Mouse (Mus musculus) left cerebral cortex, postnatal 4 days (tissue): ENCODE results near the gene Hipk1. TPM values are rescaled to one million over a fixed set of nuclear protein-coding genes. Genes with fewer than 3 reads are reported as not detected.

Experiments
- DNase-seq: peaks from one replicate; pipeline ENCODE4 v3.0.0-alpha.2; 2022
- intact Hi-C: fragments of 180-260 bp; cut with DNase I; formaldehyde crosslinking; loops from one replicate; pipeline ENCODE4 v1.15.1; 2025
- total RNA-seq, 2 experiments: library from RNA; stranded (reverse); gene quantifications; 2 replicates each; pipeline ENCODE4 v1.2.3; 2021

The Hipk1 gene
- total RNA-seq, 2 experiments from 2014 or later, result 66.7 to 69.9 TPM

DNA sequence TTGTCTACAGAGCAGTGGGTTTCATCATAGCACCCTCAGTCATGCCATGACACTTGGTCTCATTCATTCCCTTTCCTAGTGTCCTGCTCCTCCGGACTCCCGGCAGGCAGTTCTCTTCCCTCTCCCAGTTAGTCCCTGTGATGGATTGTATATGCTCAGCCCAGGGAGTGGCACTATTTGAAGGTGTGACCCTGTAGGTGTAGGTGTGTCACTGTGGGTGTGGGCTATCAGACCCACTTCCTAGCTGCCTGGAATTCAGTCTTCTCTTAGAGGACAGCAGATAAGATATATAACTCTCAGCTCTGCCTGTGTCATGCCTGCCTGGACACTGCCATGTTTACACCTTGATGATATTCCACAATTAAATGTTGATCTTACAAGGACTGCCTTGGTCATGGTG, 34.4 kb downstream of the Hipk1 start:
- intact Hi-C loops, result no loop called here
- DNase-seq, result no peak

DNA sequence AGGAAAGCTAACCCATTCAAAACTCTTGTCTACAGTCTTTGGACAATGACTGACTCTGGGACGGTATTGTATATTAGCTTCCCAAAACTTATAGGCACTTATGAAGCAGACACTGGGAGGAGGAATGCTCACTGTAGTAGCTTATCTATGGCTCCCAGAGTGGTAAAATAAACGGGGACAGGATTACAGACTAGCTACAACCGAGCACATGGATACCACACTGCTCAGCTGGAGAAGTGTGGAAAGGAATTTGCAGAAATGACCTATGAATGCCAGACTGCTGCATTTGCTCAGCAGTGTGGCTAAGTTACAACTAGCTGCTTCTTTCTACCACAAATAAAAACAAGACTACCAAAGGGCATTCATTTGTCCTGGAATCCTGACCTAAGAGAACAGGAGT, 36.0 kb downstream of the Hipk1 start:
- DNase-seq, result no peak
- intact Hi-C loops, result no loop called here

DNA sequence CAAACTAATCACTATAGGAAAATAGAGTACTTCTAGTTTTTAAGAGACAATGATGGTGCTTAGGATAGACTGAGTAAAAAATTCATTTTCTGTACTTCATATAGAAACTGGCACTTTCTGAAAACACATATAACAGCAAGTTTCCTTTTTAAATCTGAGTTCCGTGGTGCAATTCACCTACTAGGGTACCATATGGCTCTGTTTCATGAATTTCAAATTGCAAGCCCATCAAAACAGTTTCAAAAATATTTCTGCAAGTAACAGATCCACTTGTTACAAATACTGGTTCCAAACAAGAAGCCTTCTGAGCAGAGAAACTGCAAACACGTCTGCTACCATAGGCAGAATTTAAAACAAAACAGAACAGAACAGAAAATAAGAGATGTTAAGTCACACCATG, 39.8 kb downstream of the Hipk1 start:
- no peak for DNase-seq
- intact Hi-C loops, result no loop called here

DNA sequence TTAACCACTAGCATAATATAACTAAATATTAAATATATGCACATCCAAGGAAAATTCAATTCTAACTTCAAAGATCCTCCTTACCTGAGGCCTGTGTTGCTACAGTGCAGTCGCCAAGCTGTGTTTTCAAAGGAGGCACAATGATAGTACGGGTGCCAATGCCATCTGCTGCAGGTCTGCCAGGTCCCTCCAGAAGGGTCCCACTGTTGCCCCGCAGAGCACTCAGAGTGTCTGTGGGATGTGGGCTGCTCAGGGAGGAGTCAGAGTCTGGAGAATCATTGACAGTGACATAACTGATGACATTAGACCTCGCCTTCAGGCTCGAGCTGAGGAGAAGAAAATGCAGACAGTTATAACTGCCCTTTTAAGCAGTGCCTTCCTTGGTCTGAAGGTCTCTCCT, 44.7 kb downstream of the Hipk1 start:
- intact Hi-C loops, result no loop called here
- no peak for DNase-seq

DNA sequence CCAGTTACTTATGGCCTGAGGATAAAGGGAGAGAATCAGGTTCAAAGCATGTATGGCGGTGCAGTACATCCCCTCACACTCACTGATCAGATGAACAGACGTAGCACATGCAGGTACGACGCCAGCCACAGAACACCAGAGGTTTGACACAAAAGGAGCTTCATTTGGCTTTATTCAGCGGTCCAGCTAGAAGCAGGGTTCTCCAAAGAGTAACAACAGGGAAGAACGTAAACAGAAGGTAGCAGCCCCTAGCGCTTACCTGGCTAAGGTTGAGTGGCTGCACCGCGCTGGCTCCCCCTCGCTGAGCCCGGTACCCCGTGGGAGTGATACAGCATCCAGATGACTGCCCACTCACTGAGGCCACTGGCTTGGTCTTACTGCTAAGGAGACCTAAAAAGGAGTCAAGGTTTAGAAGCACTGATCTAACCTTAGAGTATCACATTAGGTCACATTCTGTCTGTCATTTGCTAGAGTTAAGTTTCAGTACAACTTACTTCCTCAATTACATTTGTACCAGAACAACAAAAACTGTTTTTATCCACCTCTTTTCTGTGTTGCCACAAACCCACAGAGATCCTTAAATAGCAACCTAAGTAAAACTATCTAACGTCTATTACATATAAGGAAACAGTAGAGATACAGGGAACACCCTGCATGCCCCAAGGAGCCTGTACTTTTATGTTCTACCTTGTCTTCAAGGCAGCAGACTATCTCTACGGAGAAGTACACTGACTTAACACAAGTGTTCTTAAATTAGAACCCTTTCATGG, 46.2 kb downstream of the Hipk1 start:
- intact Hi-C loops, result no loop called here
- no peak for DNase-seq

DNA sequence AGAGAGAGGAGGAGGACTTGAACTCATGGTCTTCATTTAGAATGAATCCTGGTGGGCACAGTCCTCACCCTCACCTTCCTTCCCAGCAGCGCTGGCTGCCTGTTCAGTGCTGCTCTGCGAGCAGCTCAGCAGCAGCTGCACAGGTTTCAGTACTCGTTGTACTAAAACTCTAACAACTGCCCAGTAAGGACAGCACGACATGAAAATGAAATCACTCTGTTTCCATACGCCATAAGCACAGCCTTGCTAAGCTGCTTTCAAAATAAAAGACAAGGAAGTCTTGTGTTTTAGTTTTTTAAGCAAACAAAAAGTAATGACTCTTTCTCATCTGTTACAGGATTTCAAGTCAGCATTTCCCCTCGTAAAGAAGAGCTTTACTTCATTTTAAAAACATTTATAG, 48.2 kb downstream of the Hipk1 start:
- no peak for DNase-seq
- intact Hi-C loops, result no loop called here

DNA sequence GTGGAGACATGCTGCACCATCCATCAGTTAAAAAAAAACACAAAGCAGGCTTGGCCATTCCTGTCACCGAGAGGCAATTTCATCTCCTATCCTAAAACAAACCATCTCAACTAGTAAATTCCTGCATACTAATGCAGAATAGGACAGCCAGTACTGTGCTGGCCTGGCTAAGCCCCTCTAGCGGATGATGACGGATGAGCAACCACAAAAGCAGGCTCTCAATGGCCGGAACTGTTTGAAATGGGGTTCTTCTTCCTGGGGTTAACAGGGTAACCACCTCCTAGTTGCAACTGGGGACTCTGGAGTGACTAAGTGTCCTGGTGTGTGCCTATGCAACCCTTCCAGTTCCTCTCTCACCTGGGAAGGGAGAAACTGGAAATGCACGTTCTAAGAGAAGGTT, 51.0 kb downstream of the Hipk1 start:
- DNase-seq, result no peak
- intact Hi-C loops, result no loop called here

DNA sequence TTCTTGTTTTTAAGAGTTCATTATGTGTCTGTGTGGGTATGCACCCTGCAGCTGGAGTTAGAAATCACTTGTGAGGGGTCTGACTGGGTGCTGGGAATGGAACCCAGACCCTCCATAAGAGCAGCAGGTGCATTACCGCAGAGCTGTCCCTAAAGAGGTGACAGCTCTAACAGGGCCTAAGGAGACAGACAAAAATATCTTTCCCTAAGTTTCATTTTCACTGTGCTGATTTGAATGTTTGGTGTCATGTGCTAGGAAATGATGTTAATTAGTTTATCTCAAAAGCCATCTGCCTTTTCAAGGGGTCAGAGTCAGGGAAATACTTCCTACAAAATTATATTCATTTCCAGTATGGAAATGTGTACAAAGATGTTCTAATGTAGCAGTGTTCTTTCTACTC, 52.0 kb downstream of the Hipk1 start, which contains the start of gene Gm10964:
Gene Gm10964, plus strand, starts transcription at position 38 of the 400 bp plus-strand sequence.
- intact Hi-C loops, result loop anchor here (5.0 to 10.0 kb wide), 3 partner anchors 162 to 555 kb away; partner anchors contain the start of gene Syt6
- DNase-seq, result no peak

DNA sequence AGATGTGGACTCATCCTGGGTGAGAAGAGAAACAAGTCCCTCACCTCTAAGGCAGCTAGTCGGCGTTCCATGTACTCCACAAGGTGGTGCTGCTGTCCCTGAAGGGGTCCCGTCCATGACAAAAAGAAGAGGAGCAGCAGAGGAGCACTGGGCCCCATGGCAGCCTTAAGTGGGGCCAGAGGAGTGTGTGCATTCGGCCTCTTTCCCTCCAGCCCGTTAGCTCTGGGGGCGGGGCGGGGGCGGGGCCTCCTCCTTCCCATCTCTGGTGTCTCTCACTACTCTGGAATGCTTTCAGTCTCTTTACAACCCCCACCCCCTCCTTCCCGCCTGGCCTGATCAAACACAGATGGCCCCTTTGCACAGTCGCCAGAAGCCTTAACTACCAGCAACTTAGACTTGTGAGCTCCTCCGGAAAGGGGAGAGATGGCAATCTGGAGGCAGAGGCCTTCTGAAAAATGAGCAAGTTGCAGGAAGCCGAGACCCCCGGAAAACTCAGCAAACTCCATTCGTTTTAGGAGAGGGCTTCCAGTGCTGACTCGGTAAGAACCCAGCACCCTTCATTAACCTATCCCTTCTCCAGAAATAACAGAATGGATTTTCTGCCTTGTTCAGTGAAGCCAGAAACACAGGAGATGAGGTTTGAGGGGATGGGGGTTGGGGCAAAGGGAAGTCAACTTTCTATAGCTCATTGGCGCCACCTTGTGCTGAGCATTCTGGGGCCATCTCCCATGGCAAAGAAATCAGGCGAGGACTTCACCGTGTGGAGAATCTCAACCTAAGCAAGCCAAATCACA, 53.4 kb downstream of the Hipk1 start, which contains the start of gene Olfml3:
Gene Olfml3, minus strand, starts transcription at position 224 of the 794 bp plus-strand sequence.
- peak; percentile 94 for DNase-seq
- intact Hi-C loops, result loop anchor here (5.0 to 10.0 kb wide), 3 partner anchors 161 to 553 kb away; partner anchors contain the start of gene Syt6

DNA sequence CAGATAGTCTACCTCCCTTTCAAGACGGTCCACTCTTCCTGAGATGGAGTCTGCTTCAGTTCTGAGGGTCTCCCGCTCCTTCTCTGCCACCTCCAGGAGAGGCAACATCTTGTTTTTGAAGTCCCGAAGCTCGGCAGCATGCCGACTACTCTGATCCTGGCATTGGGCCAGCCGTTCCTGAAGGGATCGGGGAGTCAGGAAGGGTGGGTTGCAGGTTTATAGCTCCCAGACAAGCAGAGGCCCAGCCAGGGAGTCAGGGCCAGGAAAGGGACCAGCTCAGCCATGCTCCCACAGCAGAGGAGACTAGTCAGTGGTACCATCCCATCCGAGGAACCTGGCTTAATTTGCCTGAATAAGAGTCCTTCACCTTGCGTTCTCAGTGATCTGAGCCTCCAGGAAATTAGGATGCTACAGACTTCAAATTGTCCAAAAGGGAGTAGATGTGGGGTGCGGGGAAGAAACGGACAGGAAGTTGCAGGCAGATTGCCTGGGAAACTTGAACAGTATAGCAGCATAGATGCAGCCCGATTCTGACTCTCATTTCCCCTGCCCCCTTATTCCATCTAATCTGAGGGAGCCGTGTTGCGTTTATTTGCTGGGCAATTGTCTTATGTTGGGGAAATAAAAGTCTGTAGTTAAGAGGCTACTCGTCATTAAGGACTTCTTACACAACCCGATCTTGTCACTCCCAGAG, 54.2 kb downstream of the Hipk1 start:
- DNase-seq, result peak; percentile 68

DNA sequence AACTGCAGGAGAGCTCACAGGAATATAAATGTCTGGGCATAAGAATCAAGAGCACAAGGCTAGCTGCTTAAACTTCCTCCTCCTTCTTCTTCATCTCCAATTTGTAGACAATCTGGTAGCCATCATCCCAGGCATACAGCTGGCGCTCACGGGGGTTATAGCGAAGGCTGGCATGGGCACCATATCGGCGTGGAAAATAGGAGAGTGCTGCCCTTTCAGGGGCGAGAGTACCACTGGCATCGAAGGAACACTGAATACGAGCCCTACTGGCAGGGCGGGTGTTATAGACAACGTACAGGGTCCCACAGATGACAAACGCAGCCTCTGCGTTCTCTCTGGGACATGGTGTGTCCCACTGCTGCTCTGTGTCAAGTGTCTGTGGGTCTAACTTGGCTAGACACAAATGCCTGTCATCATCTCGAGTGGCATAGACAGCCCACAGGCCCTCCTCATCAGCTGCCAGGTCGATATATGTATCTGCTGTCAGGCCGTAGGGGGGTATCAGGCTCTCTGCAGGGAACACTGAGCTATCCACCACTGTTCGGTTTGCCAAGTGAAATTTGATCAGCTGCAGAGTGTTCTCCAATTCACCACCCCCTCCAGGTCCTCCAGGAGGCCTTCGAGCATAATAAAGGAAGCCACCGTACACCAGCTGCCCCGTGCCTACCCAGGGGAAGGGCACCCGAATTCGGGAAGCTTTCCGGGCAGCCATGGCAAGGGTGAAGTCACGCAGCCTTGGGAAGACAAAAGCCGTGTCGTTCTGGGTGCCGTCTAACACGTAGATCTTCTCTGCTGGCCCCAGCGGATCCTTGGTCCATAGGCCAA, 55.4 kb downstream of the Hipk1 start:
- intact Hi-C loops, result loop anchor here (5.0 to 10.0 kb wide), 3 partner anchors 159 to 551 kb away; partner anchors contain the start of gene Syt6

More for the DNA sequence above, 54.2 kb downstream of the Hipk1 start:
- intact Hi-C loops, result loop anchor here (5.0 to 10.0 kb wide), 3 partner anchors 160 to 552 kb away; partner anchors contain the start of gene Syt6

DNA sequence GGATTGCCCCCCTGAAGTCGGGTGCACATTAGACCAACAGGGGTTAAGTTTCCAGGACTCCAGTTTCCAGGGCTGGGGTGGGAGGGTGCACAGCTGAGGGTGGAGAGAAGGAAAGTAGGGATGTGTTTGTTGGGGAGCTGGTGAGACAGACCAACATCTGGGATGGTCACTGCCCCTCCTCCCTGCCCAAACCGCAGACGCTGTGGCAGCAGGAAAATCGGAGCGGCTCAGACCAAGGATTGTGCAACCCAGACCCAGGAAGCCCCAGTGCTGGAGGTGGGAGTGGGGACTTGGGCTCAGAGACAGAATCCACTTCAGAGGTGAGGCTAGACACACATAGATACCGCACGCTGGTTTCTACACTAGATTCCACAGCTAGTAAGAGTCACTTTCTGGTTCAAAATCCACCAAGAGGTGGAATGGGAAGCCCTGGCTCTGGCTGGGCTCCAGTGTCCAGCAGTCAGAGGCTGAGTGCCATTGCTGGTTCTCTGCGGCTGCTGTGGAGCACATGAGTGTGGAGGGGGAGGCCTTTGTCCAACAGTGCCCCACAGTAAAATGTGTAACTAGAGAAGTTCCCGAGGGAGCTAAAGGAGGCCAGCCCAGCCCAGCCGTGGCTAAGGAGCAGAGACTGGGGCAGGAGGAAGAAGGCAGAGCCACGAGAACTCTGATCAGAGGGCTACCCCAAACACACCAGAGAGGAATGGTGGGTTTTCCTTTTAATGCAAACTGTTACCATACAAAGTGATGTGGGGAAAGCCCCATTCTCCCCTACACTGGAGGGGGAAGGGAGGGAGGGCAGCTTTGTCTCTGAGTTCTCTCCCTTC, 56.5 kb downstream of the Hipk1 start:
- DNase-seq, result no peak
- intact Hi-C loops, result loop anchor here (5.0 to 10.0 kb wide), 3 partner anchors 158 to 550 kb away; partner anchors contain the start of gene Syt6

More for the DNA sequence above, 55.4 kb downstream of the Hipk1 start:
- DNase-seq, result no peak

DNA sequence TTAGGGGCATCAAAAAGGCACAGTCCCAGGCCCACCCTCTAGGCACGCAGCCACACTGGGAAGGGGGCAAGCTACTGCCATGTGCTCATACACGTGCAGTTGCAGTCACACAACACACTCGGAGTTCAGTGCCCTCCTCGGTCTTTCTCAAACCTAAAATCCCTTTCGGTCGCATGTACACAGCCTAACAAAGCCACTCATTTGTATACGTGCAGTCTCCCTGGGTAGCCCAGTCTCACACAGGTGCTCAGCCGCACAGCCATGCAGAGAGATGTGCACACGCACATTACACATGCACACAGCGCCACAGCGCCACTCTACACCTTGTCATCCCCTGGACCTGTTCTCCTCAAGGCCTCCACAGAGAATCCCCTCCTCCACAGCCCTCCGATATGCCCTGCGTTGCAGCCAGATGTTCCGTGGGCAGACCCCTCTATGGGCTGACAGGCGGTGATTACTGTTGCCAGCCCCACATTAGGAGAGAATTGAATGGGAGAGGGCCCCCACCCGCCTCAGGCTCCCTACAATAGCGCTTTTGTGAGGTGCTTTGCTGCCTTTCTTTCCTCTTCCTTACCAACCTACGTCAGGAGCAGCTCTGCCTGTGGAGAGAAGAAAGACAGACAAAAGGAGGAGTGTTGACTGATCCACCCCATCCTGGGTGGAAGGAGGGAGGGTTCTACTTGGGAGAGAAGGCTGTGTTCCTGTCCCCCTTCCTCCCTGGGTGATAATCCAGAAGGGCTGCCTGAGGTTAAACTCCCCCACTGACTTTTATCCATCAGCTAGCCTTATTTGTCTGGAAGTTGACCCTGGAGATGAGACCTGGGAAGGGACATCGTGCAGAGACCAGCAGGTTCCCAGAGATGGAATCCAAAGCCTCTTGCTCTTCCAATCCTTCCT, 57.3 kb downstream of the Hipk1 start:
- no peak for DNase-seq
- intact Hi-C loops, result loop anchor here (10.0 kb wide), 1 partner anchor 549 kb away; no protein-coding TSS in a partner anchor

DNA sequence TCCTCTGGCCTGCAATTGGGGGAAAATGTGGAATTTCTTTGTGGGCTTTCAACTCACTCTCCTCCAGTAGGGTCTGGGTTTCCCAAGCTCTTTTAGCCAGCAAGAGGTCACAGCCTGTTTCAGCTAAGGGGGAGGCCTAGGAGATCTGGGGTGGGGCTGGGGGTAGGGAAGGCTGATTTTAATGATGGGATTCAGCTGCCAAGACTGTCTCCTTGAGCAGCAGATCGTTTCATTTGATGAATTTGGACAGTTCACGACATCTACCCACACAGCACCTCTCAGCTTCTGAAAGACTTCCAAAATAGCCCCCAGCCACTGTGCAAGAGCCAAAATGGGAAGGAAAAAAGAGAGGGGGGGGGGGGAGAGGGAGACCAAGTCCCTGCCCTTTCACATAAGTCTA, 58.2 kb downstream of the Hipk1 start:
- intact Hi-C loops, result loop anchor here (10.0 kb wide), 1 partner anchor 548 kb away; no protein-coding TSS in a partner anchor
- DNase-seq, result no peak

DNA sequence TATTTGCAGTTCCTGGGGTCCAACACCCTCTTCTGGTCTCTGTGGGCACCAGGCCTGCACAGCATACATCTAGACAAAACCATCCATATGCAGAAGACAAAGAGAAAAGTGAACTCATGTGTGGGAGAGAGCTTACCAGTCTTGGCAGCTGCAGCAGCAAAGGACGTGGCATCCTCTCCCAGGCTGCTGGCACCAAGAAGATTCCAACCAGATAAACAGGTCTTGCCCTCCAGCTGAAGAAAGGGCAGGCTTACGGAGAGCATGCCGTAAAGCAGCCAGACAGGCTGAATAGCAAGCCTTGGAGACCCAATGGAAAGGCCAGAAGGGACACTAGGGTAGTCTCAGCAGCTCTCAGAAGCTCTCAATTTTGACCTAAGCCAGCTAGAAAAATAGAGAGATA, 59.2 kb downstream of the Hipk1 start:
- intact Hi-C loops, result loop anchor here (10.0 kb wide), 1 partner anchor 547 kb away; no protein-coding TSS in a partner anchor
- DNase-seq, result no peak

DNA sequence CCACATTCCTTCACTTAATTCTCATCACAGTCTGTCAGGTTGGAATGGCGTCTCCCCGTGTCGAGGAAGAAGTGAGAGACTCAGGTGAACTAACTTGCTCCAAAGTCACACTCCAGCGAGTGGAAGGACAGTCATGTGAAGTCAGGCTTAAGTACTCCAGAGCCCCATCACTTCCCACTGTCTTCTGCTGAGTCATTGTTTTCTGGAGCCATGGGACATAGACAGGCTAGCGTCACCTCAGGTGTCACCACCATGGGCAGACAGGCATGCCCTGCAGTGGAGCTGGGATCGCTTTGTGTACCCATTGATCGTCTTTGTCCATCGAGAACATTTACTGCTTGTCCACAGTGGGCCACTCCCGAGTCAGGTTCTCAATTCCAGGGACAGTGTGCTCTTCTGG, 61.5 kb downstream of the Hipk1 start:
- no peak for DNase-seq
- intact Hi-C loops, result loop anchor here (10.0 kb wide), 1 partner anchor 545 kb away; no protein-coding TSS in a partner anchor

DNA sequence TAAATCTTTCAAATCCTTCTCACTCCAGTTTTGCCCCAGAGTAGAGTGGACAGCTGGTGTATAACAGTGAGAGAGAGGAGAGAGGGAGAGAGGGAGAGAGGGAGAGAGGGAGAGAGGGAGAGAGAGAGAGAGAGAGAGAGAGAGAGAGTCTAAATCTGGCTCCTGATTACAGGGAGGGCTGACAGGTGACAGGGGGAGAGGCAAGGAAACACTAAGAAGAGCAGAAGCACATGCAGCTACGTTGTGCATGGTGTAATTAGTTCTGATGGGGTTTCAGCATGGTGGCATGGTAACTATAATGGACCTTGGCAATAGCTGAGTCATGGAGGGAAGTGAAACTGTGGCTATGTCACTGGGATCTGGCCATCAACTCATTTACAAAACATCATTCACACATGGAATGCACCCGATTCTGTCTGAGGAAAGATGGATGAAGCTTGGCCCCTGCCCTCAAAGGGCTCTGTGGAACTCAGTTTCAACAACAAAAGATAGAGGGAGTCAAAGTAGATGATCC, 63.5 kb downstream of the Hipk1 start:
- intact Hi-C loops, result no loop called here

DNA sequence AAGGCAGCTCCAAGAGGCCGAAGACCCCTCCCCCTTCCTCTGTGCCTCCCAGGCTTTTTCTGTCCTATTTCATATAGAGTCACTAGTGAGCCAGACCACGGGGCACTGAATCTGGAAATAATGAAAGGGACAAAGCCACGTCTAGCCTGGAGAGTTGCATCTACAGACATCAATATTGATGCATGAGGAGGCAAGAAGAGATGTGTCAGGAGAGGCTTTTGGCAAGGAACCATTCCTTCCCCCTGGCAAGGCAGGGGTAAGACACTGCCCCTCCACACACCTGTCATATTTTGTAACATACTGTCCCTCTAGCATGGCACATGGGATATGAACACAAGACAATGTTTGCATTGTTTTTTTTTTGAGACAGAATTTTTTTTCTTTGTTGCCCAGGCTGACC, 64.7 kb downstream of the Hipk1 start:
- intact Hi-C loops, result no loop called here
- no peak for DNase-seq

More for the DNA sequence above, 63.5 kb downstream of the Hipk1 start:
- no peak for DNase-seq
